Mouse (Mus musculus): ENCODE measurements around the gene Gpr89. TPM values are rescaled to one million over a fixed set of nuclear protein-coding genes. Genes with fewer than 3 reads are reported as not detected.

Gpr89 gene
- total RNA-seq, 2 experiments from 2014 or later: 19.7 to 19.8 TPM

- DNase-seq: no peak
These were observed 81.4 kb downstream of the Gpr89 start for GRCm38 (mm10) chr3:96823701-96824100.

GRCm38 (mm10) chr3:96821581-96821980 lies 83.6 kb downstream of the Gpr89 start:
- no peak for DNase-seq

GRCm38 (mm10) chr3:96820116-96820915 lies 84.8 kb downstream of the Gpr89 start:
- no peak for DNase-seq

Other genes starting within 250 kb of the Gpr89 start
- 1 to 10 TPM; 1.4 to 1.6 TPM for gene Ankrd35, start 235.2 kb downstream of the Gpr89 start, total RNA-seq (2021)
- gene Pias3, start 209.0 kb downstream of the Gpr89 start, total RNA-seq (2021): 10 to 100 TPM; 18.0 to 29.1 TPM
- gene Nudt17, start 196.8 kb downstream of the Gpr89 start, total RNA-seq (2021): 1 to 10 TPM in 1 of 2 experiments, under 1 TPM in 1; 0.92 to 1.5 TPM
- 10 to 100 TPM; 18.4 to 19.9 TPM for gene Polr3c, start 177.7 kb downstream of the Gpr89 start, total RNA-seq (2021)
- 10 to 100 TPM; 49.0 to 58.9 TPM for gene Rnf115, start 177.7 kb downstream of the Gpr89 start, total RNA-seq (2021)
- gene Pdzk1, start 76.1 kb downstream of the Gpr89 start, total RNA-seq (2021): not detected
- gene Cd160, start 76.0 kb downstream of the Gpr89 start, total RNA-seq (2021): not detected
- gene Gja5, start 653 bp downstream of the Gpr89 start, total RNA-seq (2021): 1 to 10 TPM; 2.7 to 4.2 TPM
- not detected for gene Gja8, start 20.7 kb upstream of the Gpr89 start, total RNA-seq (2021)